Mouse (Mus musculus): ENCODE results near the gene Tgfbrap1. TPM values are rescaled to one million over a fixed set of nuclear protein-coding genes. Genes with fewer than 3 reads are reported as not detected.
A peak's percentile ranks its signal among the peaks of the same experiment; 100 is the strongest.
"Not testable (repeated sequence)": the region's sequence is repeated elsewhere in the genome, so short reads cannot be mapped to it uniquely, and the experiment has no call there.

The Tgfbrap1 gene
- polyA plus RNA-seq, 1 experiment from 2014 or later, result 17.2 TPM

DNA sequence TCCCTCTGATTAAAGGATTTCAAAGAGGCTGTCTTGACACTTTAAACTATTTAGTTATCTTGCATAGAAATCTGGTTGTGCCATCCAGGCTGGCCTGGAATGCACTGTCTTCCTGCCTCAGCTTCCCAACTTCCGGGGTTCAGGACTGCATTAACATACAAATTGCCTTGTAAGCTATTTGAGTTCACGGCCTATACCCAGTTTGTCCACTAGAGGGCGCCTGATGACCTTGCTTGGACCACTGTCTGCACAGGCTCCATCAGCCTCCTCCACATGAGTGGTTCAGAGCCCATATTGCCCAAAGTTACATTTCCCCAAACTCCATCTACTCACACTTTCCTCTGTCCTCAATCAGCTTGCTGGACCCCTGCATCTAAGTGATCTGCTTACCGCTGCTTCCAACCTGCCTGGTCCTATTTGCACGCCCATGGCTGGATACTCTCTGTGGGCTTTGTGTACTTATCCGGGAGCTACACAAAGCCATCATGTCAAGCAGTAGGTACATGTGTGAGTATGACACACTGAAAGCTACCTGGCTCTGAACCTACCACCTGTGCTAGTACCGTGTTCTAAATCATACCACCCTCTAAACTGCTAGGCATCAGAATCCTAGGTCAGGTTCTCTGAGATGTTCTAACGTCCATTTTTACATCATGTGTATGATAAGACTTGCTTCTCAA is 41.3 kb upstream of the Tgfbrap1 start:
- Histone ChIP-seq H3K27ac (ENCODE audit: low read depth, low read length) (no peak overlapping the region), H3K9ac (ENCODE audit: low read depth, low read length) (no peak overlapping the region), H3K36me3 (ENCODE audit: control insufficient read depth, insufficient read depth, low read length) (no peaks in the 10 kb centered on the region), H3K9me3 (ENCODE audit: control insufficient read depth, low read length) (no peaks in the 10 kb centered on the region), H3K4me1 (replicated peaks; ENCODE audit: control insufficient read depth, insufficient read depth, low read length) (no peaks in the 10 kb centered on the region), H3K4me2 (replicated peaks; ENCODE audit: low read depth, low read length) (no peak overlapping the region), H3K4me3 (ENCODE audit: low read depth, low read length) (no peak overlapping the region), H3K27me3 (ENCODE audit: control insufficient read depth, insufficient read depth, low read length) (no peaks in the 10 kb centered on the region)
- DNase-seq (ENCODE audit: low spot score) (peak; percentile 95), ATAC-seq (ENCODE audit: low FRiP score) (peak; percentile 91)
- 55% methylated on average over 8 of the region's 8 CpGs for WGBS

DNA sequence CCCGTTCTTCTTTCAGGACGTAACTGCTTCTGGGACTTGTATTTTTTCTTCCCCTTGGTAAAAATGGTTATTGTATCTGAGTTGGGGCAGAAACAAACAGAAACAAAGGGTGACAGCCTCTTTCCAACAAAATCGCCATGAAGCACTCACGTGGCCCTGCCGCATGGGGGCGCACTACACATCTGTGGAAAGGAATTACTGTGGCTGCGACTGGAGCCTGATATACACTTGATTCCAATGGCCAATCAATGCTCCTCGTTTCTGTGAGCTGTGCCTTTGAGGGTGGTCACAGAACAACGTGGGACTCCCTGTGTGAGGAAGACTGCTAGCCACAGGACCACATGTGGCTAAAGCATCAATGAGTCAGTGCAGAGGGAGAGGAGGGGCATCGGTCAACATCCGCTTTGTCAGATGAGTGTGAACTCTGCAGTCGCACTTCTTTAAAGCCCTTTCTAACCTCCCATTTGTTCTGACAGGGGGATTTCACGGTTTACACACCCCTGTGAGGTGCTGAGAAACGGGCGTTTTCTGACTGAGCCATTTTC is 39.9 kb upstream of the Tgfbrap1 start:
- WGBS, result 72% methylated on average over 15 of the region's 15 CpGs
- ATAC-seq (ENCODE audit: low FRiP score) (no peak), DNase-seq (ENCODE audit: low spot score) (no peak)
- H3K9me3 ChIP-seq (ENCODE audit: control insufficient read depth, low read length), result no peaks in the 10 kb centered on the region
- no peak overlapping the region for H3K4me3 ChIP-seq (ENCODE audit: low read depth, low read length)
- H3K4me2 ChIP-seq (replicated peaks; ENCODE audit: low read depth, low read length), result no peak overlapping the region
- no peak overlapping the region for H3K27ac ChIP-seq (ENCODE audit: low read depth, low read length)
- H3K27me3 ChIP-seq (ENCODE audit: control insufficient read depth, insufficient read depth, low read length), result no peaks in the 10 kb centered on the region
- H3K9ac ChIP-seq (ENCODE audit: low read depth, low read length), result no peak overlapping the region
- H3K4me1 ChIP-seq (replicated peaks; ENCODE audit: control insufficient read depth, insufficient read depth, low read length), result no peaks in the 10 kb centered on the region
- no peaks in the 10 kb centered on the region for H3K36me3 ChIP-seq (ENCODE audit: control insufficient read depth, insufficient read depth, low read length)

DNA sequence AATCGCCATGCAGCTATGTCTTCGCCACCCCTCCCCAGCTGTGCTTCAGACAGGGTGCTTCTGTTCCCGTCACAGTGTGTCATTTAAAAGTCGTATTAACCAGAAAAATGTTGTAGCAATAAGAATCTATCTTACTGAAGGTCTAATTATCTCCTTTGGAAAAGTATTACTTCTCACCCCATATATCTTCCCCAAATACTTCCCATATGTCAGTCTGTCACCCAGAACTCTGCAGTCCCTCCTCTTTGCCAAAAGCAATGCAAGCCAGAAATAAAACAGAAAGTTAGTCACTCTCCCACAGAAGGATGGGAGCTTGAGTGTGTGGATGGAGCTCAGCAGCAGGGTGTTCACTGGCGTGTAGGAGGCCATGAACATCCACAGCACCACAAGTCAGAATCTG is 38.9 kb upstream of the Tgfbrap1 start:
- 89% methylated on average over 5 of the region's 5 CpGs for WGBS
- no peak overlapping the region for H3K4me2 ChIP-seq (replicated peaks; ENCODE audit: low read depth, low read length)
- no peaks in the 10 kb centered on the region for H3K9me3 ChIP-seq (ENCODE audit: control insufficient read depth, low read length)
- no peak overlapping the region for H3K9ac ChIP-seq (ENCODE audit: low read depth, low read length)
- H3K27ac ChIP-seq (ENCODE audit: low read depth, low read length), result no peak overlapping the region
- no peaks in the 10 kb centered on the region for H3K4me1 ChIP-seq (replicated peaks; ENCODE audit: control insufficient read depth, insufficient read depth, low read length)
- H3K4me3 ChIP-seq (ENCODE audit: low read depth, low read length), result no peak overlapping the region
- DNase-seq (ENCODE audit: low spot score), result no peak
- ATAC-seq (ENCODE audit: low FRiP score), result no peak
- no peaks in the 10 kb centered on the region for H3K27me3 ChIP-seq (ENCODE audit: control insufficient read depth, insufficient read depth, low read length)
- no peaks in the 10 kb centered on the region for H3K36me3 ChIP-seq (ENCODE audit: control insufficient read depth, insufficient read depth, low read length)

DNA sequence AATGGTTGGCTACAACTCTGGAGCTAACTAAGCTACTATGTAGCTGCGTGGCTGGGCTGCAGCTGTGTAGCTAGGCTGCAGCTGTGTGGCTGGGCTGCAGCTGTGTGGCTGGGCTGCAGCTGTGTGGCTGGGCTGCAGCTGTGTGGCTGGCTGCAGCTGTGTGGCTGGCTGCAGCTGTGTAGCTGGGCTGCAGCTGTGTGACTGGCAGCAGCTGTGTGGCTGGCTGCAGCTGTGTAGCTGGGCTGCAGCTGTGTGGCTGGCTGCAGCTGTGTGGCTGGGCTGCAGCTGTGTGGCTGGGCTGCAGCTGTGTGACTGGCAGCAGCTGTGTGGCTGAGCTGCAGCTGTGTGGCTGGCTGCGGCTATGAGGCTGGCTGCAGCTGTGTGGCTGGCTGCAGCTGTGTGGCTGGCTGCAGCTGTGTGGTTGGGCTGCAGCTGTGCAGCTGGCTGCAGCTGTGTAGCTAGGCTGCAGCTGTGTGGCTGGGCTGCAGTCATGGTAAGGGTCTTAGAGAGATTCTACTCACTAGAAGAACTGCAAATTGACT is 38.1 kb upstream of the Tgfbrap1 start:
- H3K4me3 ChIP-seq (ENCODE audit: low read depth, low read length); H3K9ac ChIP-seq (ENCODE audit: low read depth, low read length); H3K36me3 ChIP-seq (ENCODE audit: control insufficient read depth, insufficient read depth, low read length); DNase-seq (ENCODE audit: low spot score); H3K9me3 ChIP-seq (ENCODE audit: control insufficient read depth, low read length); H3K27me3 ChIP-seq (ENCODE audit: control insufficient read depth, insufficient read depth, low read length); H3K4me2 ChIP-seq (replicated peaks; ENCODE audit: low read depth, low read length); ATAC-seq (ENCODE audit: low FRiP score); H3K4me1 ChIP-seq (replicated peaks; ENCODE audit: control insufficient read depth, insufficient read depth, low read length); H3K27ac ChIP-seq (ENCODE audit: low read depth, low read length): not testable (repeated sequence)
- 72% methylated on average over 2 of the region's 2 CpGs for WGBS

DNA sequence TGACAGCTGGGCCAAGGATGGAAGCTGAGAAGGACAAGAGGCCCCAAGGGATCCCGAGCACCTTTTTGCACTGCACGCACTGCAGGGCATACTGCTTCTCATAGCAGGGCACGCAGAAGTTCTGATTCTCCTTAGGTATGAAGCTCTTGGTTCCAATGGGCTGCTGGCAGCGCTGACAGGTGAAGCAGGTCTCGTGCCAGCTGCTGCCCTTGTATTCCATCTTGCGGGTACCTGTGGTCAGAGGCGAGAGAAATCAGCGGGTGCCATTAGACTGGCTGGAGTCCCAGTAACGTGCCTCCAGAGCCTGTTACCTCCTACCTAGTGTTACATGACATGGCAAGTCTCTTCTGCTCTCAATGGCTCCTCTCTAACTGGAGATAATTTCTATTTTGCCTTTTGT is 33.2 kb upstream of the Tgfbrap1 start:
- Histone ChIP-seq H3K27ac (ENCODE audit: low read depth, low read length) (no peak overlapping the region), H3K4me1 (replicated peaks; ENCODE audit: control insufficient read depth, insufficient read depth, low read length) (no peaks in the 10 kb centered on the region), H3K36me3 (ENCODE audit: control insufficient read depth, insufficient read depth, low read length) (no peaks in the 10 kb centered on the region), H3K9me3 (ENCODE audit: control insufficient read depth, low read length) (no peaks in the 10 kb centered on the region), H3K4me2 (replicated peaks; ENCODE audit: low read depth, low read length) (no peak overlapping the region), H3K4me3 (ENCODE audit: low read depth, low read length) (no peak overlapping the region), H3K9ac (ENCODE audit: low read depth, low read length) (no peak overlapping the region), H3K27me3 (ENCODE audit: control insufficient read depth, insufficient read depth, low read length) (no peaks in the 10 kb centered on the region)
- WGBS, result 92% methylated on average over 9 of the region's 9 CpGs
- DNase-seq (ENCODE audit: low spot score), result no peak
- no peak for ATAC-seq (ENCODE audit: low FRiP score)

DNA sequence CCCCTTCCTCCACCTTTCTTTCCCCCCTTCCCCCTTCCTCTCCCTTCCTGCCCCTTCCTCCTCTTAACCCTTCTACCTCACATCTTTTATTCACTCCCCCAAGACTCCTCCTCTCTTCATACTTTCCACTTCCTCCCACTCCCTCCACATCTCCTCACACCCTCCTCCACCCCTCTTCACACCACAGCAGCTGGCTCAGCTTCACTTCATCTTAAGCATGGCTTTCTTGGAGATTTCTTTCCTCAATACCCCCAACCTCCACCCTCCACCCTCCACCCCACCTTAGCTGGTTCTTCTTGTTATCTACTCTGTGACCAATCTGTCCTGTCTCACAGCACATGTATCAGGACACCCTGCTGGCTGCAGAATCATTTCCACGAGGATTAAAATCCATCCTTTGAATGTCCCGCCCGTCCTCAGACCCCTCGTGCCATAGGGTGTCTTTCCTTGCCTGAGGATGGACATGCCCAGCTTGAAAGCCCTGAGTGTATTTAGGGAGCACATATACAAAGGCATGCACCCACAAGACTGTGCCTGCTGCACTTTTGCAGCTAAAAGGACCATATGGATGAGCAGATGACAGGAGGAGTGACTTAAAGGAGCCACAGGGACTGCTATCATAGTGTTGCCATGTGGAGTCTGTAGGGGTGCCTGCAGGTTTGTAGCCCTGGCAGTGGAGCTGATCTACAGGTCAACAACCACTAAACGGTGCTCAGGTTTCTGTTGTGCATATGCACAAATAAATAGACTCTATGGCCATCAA is 32.0 kb upstream of the Tgfbrap1 start:
- H3K4me1 ChIP-seq (replicated peaks; ENCODE audit: control insufficient read depth, insufficient read depth, low read length), result no peaks in the 10 kb centered on the region
- H3K4me2 ChIP-seq (replicated peaks; ENCODE audit: low read depth, low read length), result no peak overlapping the region
- H3K4me3 ChIP-seq (ENCODE audit: low read depth, low read length), result no peak overlapping the region
- H3K27me3 ChIP-seq (ENCODE audit: control insufficient read depth, insufficient read depth, low read length), result no peaks in the 10 kb centered on the region
- no peak overlapping the region for H3K27ac ChIP-seq (ENCODE audit: low read depth, low read length)
- no peak overlapping the region for H3K9ac ChIP-seq (ENCODE audit: low read depth, low read length)
- ATAC-seq (ENCODE audit: low FRiP score) (no peak), DNase-seq (ENCODE audit: low spot score) (no peak)
- H3K9me3 ChIP-seq (ENCODE audit: control insufficient read depth, low read length), result no peaks in the 10 kb centered on the region
- no peaks in the 10 kb centered on the region for H3K36me3 ChIP-seq (ENCODE audit: control insufficient read depth, insufficient read depth, low read length)
- 80% methylated on average over 5 of the region's 5 CpGs for WGBS

DNA sequence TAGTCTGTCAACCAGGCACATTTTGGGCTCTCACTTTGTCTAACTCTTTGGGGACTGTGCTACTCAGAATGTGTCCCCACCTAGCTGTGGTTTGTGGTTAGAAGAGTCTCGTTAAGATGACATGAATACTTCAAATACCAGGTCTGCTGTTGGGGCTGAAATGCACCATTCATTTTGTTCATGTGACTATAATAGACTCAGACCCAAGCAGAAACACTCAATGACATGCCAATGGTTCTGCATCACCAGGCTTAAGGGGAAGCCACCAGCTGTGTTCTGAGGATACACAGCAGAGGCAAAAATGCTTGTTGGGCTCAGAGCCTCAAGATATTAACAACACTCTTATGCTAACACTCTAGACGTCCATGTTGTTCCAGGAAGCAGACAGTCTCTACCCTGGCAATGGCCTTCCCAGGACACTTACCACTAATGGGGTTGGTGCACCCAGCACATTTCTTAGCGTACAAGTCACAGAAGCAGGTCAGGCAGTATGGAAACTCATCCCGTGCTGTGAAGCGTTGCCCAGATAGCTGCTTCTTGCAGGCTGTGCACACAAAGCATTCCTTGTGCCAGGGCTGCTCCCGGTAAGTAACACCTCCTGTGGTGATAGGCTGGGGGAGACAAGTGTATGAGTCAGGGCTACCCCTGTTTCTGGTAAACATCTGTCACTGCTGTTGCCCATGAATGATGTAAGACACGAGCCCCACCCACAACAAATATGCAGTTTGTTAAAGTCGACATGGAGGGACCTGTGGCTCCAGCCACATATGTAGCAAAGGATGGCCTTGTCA is 29.6 kb upstream of the Tgfbrap1 start:
- ATAC-seq (ENCODE audit: low FRiP score), result no peak
- Histone ChIP-seq H3K4me3 (ENCODE audit: low read depth, low read length) (no peak overlapping the region), H3K4me1 (replicated peaks; ENCODE audit: control insufficient read depth, insufficient read depth, low read length) (no peaks in the 10 kb centered on the region), H3K36me3 (ENCODE audit: control insufficient read depth, insufficient read depth, low read length) (no peaks in the 10 kb centered on the region), H3K9ac (ENCODE audit: low read depth, low read length) (no peak overlapping the region), H3K27me3 (ENCODE audit: control insufficient read depth, insufficient read depth, low read length) (no peaks in the 10 kb centered on the region), H3K4me2 (replicated peaks; ENCODE audit: low read depth, low read length) (no peak overlapping the region), H3K27ac (ENCODE audit: low read depth, low read length) (no peak overlapping the region), H3K9me3 (ENCODE audit: control insufficient read depth, low read length) (no peaks in the 10 kb centered on the region)
- WGBS, result 79% methylated on average over 8 of the region's 8 CpGs
- DNase-seq (ENCODE audit: low spot score), result no peak

DNA sequence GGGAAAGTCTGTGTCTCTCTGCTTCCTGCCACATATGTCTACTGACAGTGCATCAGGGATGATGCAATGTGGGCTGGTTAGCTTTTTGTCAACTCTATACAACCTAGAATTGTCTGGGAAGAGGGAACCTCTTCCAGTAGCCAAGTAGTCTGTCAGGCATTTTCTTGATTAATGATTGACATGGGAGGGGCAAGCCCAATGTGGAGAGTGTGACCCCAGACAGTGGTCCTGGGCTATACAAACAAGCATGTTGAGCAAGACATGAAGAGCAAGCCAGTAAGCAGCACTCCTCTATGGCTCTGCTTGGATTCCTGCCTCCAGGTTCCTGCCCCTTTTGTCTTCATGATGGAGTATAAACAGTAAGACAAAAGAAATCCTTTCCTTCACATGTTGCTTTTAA is 28.8 kb upstream of the Tgfbrap1 start:
- H3K9ac ChIP-seq (ENCODE audit: low read depth, low read length), result no peak overlapping the region
- H3K36me3 ChIP-seq (ENCODE audit: control insufficient read depth, insufficient read depth, low read length), result no peaks in the 10 kb centered on the region
- H3K27me3 ChIP-seq (ENCODE audit: control insufficient read depth, insufficient read depth, low read length), result no peaks in the 10 kb centered on the region
- ATAC-seq (ENCODE audit: low FRiP score) (no peak), DNase-seq (ENCODE audit: low spot score) (no peak)
- no peaks in the 10 kb centered on the region for H3K4me1 ChIP-seq (replicated peaks; ENCODE audit: control insufficient read depth, insufficient read depth, low read length)
- no peak overlapping the region for H3K4me3 ChIP-seq (ENCODE audit: low read depth, low read length)
- no peaks in the 10 kb centered on the region for H3K9me3 ChIP-seq (ENCODE audit: control insufficient read depth, low read length)
- H3K4me2 ChIP-seq (replicated peaks; ENCODE audit: low read depth, low read length), result no peak overlapping the region
- H3K27ac ChIP-seq (ENCODE audit: low read depth, low read length), result no peak overlapping the region

Measured in hindbrain, embryonic 11.5 days (tissue).